Mouse (Mus musculus): ENCODE data around the gene 1700029I15Rik.

Gene 1700029I15Rik

DNA sequence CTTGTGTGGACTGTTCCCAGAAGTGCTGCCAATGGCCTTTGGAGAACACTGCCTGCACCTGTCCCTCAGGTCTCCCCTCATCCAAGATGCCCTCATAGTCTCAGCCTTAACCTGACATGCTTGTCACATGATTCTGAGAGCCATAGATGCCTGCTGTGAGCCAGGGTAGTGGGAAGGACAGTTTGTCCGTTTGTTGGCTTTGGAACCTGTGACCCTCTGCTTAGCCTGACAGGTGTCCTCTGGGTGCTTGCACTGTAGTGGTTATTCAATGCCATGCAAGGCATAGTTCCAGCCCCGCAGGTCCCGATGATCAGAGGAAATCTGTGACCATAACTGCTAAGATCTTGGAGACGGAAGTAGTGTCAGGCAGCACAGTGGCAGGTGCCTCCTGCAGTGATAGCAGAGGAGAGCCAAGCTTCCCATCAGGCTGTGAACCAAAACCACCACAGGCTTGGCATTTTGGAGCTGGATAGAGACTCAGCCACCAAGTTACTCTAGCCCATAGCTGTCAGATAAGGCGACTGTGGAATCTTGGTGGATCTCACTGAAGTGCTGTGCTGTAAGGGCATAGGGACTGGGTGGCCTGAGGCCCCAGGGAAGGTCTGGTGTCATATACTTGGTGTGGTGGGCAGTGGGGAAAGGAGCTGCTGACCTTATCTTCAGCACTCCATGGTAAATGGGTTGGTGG lies at the start of gene 1700029I15Rik:
TSS of gene 1700029I15Rik (plus strand) at position 638 of the 688 bp plus-strand sequence.
- no peak for DNase-seq

DNA sequence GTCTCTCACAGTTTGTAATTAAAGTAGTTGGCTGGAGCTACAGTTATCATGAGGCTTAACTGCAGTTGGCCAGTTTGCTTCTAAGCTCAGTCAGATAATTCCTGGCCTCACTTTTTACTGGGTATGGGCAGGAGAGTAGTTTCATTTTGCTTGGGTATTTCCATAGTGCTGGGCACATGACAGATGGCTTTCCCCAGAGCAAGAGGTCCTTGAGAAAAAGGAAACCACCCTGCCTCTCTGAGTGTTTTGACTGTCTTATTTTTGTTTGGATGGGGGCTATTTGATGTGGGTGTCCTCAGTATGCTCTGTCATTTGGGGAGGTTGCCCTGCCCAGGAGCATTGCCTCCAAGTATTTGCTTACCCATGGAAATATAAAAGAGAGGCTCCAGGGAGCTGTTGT lies 39.9 kb upstream of the 1700029I15Rik start:
- DNase-seq: no peak

DNA sequence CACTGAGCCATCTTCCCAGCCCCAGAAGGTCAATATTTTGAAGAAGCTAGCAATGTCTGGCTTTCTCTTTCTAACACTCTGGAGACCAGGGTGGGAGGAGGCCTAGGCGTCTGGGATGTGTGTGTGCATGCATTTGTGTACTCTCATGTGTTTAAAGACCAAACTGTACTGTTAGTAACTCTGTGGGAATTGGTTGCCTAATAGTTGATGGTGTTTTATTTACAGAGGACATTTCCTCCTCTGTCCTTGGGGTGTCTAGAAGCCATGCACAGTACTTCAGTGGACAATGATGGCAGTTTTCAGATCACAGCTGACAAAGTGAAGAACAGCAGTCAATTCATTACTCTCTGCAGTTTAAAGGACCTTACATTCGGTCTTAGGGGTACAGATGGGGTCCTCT lies 35.1 kb upstream of the 1700029I15Rik start:
- DNase-seq: no peak

DNA sequence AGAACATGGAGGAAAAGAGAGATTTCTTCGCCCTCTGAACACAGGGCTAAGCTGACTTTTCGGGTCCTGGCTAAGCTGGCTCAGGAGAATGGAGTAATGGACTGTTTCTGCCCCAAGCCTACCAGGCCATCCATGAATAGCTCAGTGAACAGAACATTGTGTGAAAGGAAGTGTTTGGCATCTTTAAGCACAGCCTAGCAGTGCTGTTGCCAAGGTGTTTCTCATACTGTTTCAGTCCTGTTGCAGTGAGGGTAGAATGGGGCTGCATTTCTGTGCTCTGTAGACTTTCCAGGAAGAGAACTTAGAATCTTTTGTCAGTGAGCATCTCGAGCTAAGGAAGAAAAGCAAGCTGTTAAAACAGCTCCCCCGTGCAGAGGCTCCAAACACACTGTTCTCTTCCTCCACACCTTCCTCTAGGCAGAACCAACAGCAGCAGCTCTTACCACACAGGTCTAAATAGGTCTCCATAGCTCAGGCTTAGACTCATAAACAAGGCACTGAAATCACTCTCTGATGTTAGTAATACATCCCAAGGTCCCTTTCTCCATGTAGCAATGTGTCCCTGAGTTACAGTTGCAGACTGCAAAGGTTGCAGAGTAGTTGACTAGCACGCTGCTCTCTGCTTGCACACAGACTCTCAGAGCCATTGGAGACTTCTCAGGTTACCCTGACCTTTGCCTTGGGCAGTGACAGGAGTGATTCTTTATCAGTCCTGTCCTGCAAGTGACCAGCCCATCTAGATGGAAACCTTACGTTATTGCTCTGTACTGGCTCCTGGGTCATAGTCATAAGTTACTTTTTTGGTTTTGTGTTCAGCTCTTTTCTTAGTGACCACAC lies 32.5 kb upstream of the 1700029I15Rik start:
- DNase-seq: no peak

DNA sequence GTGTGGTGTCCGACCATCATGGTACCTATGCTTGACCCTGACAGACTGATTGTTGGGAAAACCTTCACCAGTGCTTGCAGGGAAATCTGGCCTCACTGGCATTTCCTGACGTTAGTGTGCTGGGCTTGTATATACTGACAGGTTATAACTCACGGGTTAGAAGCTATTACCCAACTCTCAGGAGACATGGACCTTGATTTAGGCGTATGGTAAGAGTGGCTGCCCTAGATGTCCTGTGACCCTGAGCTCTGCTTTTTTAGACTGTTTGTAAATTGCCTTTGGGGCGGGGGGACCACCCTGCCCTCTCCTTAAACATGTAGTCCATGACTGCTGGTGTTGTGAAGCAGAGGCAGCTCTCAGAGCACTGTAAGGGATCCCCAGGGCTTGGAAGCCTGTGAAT lies 31.7 kb upstream of the 1700029I15Rik start:
- DNase-seq: no peak

DNA sequence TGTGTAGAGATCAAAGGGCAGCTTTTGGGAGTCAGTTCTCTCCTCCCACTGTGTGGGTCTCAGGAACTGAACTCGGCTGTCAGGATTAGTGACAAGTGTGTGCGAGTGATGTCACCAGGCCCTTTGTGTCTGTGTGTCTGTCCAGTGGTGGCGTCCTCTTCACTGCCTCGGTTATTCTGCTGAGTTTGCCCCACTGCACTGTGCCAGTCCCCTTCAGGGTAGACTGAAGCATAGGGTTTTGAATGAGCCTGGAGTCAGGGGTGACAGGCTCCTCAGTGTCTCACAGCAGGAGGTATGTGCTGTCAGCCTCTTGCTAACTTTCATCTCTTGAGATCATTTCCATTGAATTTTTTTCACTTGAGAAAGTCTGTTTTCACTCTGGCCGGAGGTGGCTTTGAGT lies 28.9 kb upstream of the 1700029I15Rik start:
- no peak for DNase-seq

DNA sequence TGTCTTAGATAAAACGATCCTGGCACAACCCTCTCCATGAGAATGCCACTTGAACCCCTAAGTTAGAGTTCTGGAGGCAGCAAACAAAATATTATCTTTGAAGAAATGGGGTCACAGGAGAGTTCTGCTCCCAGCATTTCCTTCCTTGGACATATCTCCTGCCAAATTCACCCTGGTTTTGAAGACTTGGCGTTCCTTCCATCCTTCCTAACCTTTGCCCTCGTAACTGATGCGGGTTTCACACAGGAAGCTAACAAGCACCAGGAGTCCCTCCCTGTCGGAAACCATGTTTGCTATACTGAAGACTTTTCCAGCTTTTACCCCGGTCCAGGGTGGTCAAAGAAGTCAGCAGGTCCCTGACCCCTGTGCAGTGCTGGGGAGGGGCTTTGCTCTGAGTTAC lies 28.1 kb upstream of the 1700029I15Rik start:
- peak; percentile 39 for DNase-seq

DNA sequence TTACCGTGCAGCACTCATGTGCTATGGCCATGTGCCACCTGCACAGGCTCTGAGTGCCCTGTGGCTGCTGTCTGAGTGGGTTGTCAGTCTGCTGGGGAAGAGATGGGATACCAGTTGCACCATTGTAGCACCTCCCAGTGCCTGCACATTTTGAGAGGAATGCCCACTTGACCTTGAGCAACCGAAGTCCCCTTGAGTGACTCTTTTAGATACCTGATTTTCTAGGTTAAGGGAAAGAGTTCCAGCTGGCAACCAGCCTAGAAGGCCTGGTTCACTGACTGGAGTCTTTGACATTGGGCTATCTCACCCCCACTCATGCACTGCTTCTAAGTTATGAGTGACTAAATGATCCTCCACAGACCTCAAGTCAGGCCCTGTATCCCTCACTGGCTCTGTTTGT lies 23.0 kb upstream of the 1700029I15Rik start:
- peak; percentile 58 for DNase-seq

DNA sequence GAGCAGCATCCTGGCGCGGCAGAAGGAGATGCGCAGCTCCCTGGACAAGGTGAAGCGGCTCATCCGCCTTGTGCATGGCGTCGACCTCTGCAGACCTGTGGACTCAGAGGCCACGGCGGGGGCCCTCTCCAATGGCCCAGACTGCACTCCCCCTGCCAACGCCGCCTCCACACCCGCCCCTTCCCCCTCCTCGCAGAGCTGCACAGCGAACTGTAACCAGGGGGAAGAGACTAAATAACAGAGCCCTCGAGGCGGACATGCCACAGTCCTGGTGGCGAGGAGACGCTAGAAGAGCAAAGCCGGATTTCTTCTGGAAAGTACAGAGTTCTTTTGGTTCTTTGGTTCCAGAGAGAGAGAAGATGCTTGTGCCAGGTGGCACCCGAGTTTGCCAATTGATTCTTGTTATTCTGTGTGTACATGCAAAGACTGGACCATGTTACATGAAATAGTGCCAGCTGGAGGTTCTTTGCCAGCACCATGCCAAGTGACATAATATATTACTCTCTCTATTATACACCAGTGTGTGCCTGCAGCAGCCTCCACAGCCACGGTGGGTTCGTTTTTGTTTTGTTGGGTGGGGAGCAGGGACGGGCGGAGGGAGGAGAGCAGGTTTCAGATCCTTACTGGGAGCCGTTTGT lies 22.0 kb upstream of the 1700029I15Rik start:
- DNase-seq: peak; percentile 14

DNA sequence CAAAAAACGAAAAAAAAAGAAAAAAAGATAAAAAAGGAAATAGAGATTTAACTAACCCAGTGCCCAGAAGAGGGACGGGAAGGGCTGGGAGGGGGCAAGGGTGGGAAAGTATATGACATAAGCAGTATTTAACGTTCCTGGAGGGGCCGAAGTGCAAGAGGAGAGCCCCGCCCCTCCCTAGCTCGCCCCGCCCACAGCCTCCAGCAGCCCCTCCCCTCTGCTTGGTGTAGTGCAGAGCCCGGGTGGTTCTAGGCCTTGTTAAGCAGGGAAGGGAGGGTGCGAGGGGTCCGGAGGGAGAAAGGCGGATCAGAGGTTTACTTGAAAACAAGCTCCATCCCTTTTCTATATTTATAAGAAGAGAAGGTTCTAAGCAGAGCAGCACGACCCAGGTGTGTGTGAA lies 21.4 kb upstream of the 1700029I15Rik start:
- DNase-seq: peak; percentile 48

DNA sequence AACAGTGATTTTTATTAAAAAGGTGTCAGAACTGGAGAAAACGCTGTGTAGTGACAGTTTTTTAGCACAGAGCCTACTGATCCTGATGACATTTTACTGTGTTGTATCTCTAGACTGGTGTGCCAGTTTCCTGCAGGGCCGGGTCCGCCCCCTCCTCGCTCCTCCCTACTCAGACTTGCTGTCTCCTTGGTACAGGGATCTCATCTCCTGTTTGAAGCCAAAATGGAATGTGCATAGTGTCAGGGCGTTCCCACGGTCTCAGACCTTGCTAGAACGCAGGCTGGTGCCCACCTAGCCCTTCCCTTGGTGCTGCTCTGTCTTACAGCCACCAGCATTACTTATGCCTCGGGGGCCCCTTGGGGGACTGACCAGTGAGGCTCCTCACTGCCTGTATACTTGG lies 20.5 kb upstream of the 1700029I15Rik start:
- DNase-seq: no peak

DNA sequence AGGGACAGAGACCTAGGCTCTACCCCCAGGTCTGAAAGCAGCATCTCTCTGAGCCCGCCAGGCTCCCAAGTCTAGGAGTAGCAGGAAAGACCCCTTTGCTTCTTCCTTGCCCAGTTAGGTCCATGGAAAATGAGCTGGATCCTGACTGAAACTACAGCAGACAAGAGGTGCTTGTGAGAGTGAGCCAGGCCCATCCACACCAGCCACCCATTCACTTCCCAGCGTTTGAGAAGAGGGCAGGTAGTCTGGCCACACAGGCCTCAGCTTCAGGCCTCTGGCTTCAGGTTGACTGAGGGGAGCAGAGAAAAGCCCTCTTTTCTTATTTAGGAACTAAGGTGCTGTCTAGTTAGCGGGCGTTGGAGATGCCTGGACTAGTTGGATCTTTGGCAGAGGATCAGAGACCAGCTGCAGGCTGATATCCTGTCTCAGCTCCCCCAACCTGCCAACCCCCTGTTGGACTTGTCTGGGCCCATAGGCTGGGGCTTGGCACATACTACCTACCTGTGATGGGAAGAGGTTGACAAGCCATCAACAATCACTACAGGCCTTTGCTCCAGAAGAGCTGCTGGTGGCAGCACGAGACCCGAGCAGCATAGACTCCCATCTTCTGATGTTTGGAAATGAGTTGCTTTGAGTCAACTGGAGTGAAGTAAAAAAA lies 19.6 kb upstream of the 1700029I15Rik start:
- DNase-seq: peak; percentile 0

DNA sequence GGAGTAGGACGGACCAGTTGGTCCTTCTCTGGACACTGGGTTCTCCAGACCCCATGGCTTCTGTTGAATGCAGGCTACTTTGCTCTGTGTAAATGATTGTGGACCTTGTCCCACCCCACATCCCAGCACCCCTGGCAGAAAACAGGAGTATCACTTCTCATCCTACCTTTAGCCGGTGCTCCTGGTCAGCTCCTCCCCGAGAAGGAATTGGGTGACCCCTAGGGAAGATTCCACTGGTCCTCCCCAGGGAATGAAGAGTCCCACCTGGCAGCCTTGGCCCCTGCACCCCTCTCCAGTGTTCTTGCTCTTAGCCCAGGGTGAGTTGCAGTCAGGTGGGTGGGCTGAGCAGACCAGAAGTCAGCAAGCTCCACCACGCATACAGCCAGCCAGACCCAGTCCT lies 18.3 kb upstream of the 1700029I15Rik start:
- DNase-seq: peak; percentile 0

DNA sequence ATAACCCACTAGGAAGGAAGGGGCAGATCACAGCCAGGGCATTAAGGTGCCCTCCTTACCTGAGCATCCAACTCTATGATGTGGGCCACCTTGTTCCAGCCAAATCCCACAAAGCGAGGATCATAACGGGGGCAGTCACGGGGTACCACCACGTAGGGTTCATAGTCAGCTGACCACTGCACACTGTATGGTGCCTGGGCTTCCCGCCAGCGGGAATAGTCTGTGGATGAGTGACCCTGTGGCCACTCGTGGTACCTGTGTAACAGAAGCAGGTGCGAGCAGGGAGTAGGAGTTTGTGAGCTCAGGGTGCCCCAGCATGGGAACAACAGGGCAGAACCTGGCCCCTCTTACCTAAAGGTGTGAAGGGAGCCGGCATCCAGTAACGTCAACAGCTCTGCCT lies 16.8 kb upstream of the 1700029I15Rik start:
- no peak for DNase-seq

DNA sequence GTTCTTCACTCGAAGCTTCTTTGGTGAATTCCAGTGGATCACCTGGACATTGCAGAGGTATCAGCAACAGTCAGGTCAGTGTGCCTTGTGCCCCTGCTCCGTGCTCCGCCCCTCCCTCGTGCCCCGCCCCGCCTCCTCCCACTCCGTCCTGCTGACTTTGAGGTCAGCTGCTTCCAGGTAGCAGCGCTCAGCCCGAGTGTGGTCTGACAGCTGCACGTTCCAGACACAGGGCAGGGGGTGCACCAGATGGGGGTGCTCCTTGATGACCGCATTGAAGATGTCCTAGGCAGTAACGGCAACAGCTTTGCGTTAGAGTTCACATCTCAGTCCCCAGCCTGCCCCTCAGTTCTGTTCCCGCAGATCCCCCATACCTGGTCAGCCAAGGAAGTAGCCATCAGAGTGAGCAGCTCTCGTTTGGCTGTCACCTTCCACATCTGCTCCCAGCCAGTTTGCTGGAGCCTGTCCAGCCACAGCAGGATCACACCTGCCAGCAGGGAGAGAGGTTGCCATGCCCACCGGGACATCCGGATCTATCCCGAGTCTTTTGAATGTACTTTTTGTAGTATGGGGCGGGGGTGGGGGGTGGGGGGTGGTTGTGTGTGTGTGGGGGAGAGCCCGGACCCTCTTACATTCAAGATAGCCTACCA lies 14.8 kb upstream of the 1700029I15Rik start:
- peak; percentile 49 for DNase-seq

DNA sequence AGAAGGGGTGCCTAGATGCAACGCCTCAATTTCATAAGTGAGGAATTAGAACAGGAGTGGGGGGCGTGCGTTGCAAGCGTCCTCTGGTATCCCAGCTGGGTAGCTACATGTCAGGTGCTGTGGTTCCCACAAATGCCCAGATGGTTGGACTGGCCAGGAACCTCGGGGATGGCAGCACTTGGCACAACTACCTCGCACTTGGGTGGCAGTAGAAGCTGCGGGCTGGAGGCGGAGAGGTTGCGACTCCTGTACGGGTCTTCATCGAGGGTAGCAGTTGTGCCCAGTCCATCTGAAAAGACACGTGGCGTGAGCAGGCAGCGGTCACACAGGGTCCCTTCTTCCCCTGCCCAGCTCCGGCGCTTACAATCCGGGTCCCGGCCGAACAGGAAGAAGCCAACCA lies 12.0 kb upstream of the 1700029I15Rik start:
- no peak for DNase-seq

DNA sequence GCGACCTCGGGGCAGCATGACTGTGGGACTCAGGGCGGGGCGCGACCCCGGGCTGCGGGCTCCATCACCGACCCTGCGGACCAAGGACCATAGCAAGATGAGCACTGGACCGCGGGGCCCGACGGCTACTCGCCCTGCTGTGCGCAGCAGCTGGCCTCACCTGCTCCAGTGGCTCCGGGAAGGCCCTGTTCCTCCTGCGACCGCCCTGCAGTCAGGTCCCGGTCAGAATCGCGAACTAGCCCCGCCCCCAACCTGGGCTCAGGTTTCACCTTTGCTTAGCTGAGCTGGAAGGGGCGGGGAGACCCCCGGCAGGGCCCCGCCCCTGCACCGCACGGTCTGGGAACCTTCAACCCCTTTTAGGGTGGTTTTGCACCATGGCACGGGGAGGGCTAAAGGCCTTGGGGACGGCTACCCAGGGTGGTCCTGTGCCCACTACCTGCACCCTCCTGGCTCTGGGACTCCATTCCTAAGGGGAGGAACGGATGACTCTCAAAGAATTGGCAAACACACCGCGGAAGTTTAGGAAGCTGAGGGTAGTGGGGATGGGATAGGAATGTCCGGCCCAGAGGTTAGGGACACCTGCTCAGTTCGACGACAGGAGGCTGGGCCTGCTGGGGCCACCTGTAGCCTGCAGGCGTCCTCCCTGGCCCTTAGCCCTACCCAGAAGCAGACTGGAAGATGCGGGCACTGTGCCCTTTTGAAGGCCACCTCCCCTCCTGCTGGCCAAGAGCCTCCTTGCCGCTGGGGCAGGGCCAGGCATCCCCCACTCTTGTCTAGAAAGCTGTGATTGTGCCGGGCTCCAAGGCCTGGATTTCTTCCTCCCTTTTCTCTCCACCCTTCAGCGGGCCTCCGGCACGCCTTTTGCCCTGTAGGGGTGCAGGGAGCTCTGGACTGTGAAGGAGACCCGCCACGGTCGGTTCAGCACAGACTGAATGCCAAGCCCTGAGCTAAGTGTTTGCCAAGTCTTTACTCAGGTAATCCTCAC lies 11.2 kb upstream of the 1700029I15Rik start:
- DNase-seq: peak; percentile 95

DNA sequence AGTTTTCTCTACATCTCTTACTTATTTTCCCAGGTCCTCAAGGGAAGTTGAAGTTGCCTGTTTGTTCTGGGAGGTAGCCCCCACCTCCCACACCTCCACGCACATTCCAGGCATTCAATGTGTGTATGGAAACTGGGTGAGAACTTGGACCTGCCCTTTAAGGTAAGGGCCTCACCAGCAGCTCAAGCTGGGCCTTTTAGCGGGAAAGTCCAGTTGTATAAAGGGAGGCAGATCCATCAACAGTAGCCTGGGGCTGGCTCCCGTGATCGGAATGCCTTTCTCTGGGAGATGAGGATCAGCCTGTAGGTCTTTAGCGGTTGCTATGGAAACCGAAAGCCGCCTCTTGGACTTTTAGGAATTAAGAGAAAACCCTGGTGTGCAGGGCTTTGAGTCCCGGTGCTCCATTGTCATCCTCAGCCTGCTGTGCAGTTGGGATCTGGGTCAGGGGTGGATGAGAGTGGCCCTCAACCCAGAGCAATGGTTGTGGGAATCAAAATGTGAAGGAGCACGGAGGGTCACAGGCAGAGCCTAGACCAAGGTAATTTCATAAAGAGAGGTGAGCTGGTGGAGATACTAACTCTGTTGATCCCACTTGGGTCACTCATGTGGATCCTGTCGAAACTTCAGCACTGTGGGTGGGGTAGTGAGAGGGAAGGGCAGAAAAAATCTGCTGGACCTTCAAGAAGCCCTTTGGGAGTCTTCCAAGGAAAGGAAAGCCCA lies 10.2 kb upstream of the 1700029I15Rik start:
- peak; percentile 45 for DNase-seq

DNA sequence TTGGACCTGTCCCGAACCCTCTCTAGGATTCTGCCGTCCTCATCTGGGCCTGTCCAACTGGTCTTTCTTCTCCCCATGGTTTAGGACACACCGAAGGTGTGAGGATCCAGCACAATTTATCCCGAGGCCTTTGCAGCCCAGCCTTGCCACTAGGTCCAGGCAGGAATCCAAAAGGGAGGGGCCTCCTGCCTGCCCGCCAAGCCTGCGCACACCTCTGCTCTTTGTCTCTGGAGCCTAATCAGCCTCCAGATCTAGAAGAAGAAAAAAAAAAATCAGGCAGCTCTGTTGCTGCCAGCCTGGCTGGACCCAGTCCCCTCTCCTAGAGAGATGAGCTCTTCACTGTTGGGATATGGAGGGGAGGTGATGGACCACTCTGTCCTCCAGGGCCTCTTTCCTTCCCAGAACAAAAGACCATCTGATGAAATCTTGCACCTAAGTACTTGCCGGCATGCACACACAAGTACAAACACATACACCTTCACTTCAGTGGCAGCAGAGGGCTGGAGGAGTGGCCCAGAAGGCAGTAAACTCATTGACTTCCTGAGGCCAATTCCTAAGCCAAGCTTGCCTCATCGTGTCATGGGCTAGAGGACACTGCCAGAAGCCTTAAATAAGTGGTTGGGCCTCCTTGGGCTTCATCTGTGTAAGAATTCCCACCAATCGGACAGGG lies 9.4 kb upstream of the 1700029I15Rik start:
- DNase-seq: peak; percentile 88

DNA sequence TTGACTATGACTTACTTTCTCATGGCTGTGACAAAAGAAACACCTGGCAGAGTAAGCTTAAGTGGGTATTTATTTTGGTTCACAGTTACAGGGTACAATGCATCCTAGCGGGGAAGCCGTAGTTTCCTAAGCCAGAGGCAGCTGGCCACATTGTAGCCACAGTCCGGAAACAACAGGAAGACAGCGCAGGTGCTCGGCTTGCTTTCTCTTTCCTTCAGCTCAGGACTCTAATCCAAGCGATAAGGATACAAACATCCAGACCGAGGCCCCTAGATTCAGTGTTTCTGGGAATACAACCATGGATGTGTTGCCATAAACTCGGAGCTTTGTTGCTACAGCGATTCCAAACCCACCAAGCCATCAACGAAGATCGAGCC lies 8.9 kb upstream of the 1700029I15Rik start:
- DNase-seq: no peak

Measured in kidney, postnatal 14 days (tissue).